Mouse (Mus musculus): ENCODE results near the gene Ch25h.

DNA sequence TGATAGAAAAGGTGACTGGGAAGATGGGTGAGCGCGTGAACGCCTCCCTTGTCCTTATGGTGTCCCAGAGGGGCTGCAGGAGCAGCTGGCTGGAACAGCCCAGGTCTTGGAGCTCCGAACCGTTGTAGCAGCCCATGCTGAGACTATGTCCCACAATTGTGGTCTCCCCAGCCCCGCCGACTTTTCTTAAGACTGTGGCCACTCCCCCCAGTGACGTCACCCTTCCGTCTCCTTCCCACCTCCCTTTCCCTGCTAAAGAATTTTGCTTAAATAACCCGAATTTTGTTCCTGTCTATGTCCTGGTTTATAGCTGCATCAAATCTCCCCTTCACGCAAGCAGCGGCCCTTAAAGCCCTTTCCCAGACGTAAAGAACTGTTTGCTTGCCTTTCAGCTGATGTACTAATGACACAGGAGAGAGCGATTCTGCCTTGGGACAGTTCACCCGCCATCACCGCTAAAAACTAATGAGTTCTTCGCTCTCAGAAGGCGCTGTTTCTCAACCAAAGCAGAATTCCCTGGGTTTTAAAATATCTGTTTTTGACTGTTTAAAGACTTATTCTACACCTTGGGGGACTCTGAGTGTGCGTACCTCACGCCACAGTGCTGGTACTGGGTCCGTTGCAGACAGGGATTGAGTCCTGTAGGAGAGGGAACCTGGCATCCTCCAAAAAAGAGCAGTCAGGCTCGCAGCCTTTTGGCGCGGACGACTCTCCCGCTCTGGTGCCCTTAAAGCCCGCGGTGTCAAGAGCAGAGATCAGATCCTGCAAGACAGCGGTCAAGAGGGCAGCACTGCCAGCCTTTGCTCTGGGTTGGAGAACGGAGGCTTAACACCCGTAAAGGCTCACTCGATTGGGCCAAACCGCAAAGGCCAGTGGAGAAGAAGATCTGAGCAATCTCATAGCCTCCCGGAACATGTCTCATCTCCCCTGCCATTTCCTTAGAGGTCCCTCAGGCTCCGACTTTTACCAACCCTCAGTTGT lies at the start of gene Ch25h:
- no peak for TF ChIP-seq CTCF (IDR thresholded peaks at IDR 0.05; ENCODE audit: borderline replicate concordance, extremely low read depth, insufficient read depth, insufficient read length)
- TF ChIP-seq POLR2A (IDR thresholded peaks at IDR 0.05; ENCODE audit: borderline replicate concordance, extremely low read depth, insufficient read depth, insufficient read length, poor library complexity, severe bottlenecking) = no peak

Data from brain, embryonic 14.5 days (tissue).